Mouse (Mus musculus) adrenal gland, postnatal 10 days (tissue): ENCODE measurements around the gene Men1. TPM values are rescaled to one million over a fixed set of nuclear protein-coding genes. Genes with fewer than 3 reads are reported as not detected.

Experiments used
- DNase-seq: peaks from one replicate; pipeline ENCODE4 v3.0.0; 2021; ENCODE audit warnings: mixed read lengths
- total RNA-seq, 2 experiments: library from RNA; stranded (reverse); gene quantifications; 2 replicates each; pipeline ENCODE4 v1.2.3; 2021

Men1 gene
- total RNA-seq, 2 experiments from 2014 or later, result 37.1 to 38.7 TPM

GRCm38 (mm10) chr19:6338716-6339115 is 3.9 kb downstream of the Men1 start:
- no peak for DNase-seq

GRCm38 (mm10) chr19:6339191-6339590 is 4.4 kb downstream of the Men1 start:
- no peak for DNase-seq

GRCm38 (mm10) chr19:6339890-6340504 is 5.2 kb downstream of the Men1 start:
- DNase-seq, result peak; percentile 48

GRCm38 (mm10) chr19:6340524-6341452 is 6.0 kb downstream of the Men1 start, which contains the start of gene Map4k2:
Gene Map4k2 (plus strand): TSS chr19:6341135.
- DNase-seq, result peak; percentile 95

- DNase-seq, result no peak
These were observed 6.8 kb downstream of the Men1 start for GRCm38 (mm10) chr19:6341453-6342077.

- DNase-seq, result no peak
These were observed 7.6 kb downstream of the Men1 start for GRCm38 (mm10) chr19:6342276-6342933.

- no peak for DNase-seq
These were observed 8.5 kb downstream of the Men1 start for GRCm38 (mm10) chr19:6343066-6343925.

- no peak for DNase-seq
These were observed 9.2 kb downstream of the Men1 start for GRCm38 (mm10) chr19:6343996-6344395.

- DNase-seq, result no peak
These were observed 11.2 kb downstream of the Men1 start for GRCm38 (mm10) chr19:6346023-6346422.

GRCm38 (mm10) chr19:6346661-6347060 is 11.9 kb downstream of the Men1 start:
- no peak for DNase-seq

GRCm38 (mm10) chr19:6347615-6348014 is 12.8 kb downstream of the Men1 start:
- no peak for DNase-seq

GRCm38 (mm10) chr19:6348717-6349116 is 13.9 kb downstream of the Men1 start:
- DNase-seq, result no peak

GRCm38 (mm10) chr19:6349215-6349983 is 14.6 kb downstream of the Men1 start:
- DNase-seq, result no peak

- DNase-seq, result no peak
These were observed 16.8 kb downstream of the Men1 start for GRCm38 (mm10) chr19:6351431-6352106.

GRCm38 (mm10) chr19:6352107-6352505 is 17.3 kb downstream of the Men1 start:
- DNase-seq, result no peak

- no peak for DNase-seq
These were observed 19.3 kb downstream of the Men1 start for GRCm38 (mm10) chr19:6354030-6354429.

- DNase-seq, result no peak
These were observed 26.5 kb downstream of the Men1 start for GRCm38 (mm10) chr19:6361291-6361690.

- no peak for DNase-seq
These were observed 28.3 kb downstream of the Men1 start for GRCm38 (mm10) chr19:6363091-6363410.

GRCm38 (mm10) chr19:6363411-6364240 is 28.8 kb downstream of the Men1 start, which contains the start of gene Sf1:
Gene Sf1 (plus strand): TSS chr19:6363690.
- peak; percentile 100 for DNase-seq
